17 mouse cellular contexts compared by ENCODE assay signal in genomic region chr2:6320153-6320552, GRCm38 (mm10).
"Had no signal": no experiment of that assay in that cellular context is flagged by ENCODE, and none has a peak within 500 bp of the region (broad histone marks: within the 10 kb centered on the region; RNA-seq: fewer than 3 reads in every experiment).

No protein-coding gene starts in this region.

- H3K27ac ChIP-seq: lung, embryonic 15.5 days; midbrain, embryonic 10.5 days; midbrain, embryonic 12.5 days; neural tube, embryonic 13.5 days; stomach, embryonic 15.5 days; stomach, postnatal 0 days had no signal

- H3K9me3 ChIP-seq: lung, embryonic 15.5 days; midbrain, embryonic 10.5 days; midbrain, embryonic 12.5 days; neural tube, embryonic 13.5 days; stomach, embryonic 15.5 days had no signal

- H3K27me3 ChIP-seq: lung, embryonic 15.5 days; midbrain, embryonic 12.5 days; stomach, embryonic 15.5 days had no signal

- H3K36me3 ChIP-seq: lung, embryonic 15.5 days; midbrain, embryonic 10.5 days; midbrain, embryonic 12.5 days; neural tube, embryonic 13.5 days; stomach, embryonic 15.5 days had no signal

- ATAC-seq: liver, postnatal 0 days; midbrain, embryonic 16.5 days had no signal

- DNase-seq: liver, postnatal 0 days; lung, adult 2 months; lung, postnatal 10 days; lung, postnatal 4 days; midbrain, embryonic 14.5 days; right cerebral cortex, postnatal 14 days; thymus, adult 2 months; thymus, postnatal 25 days; thymus, postnatal 4 days had no signal

- H3K4me2 ChIP-seq: lung, embryonic 15.5 days; midbrain, embryonic 12.5 days; neural tube, embryonic 13.5 days; stomach, embryonic 15.5 days had no signal

- H3K9ac ChIP-seq: liver, postnatal 0 days; lung, embryonic 15.5 days; midbrain, embryonic 12.5 days; neural tube, embryonic 13.5 days; stomach, embryonic 15.5 days had no signal

- H3K4me3 ChIP-seq: lung, embryonic 15.5 days; midbrain, embryonic 10.5 days; midbrain, embryonic 12.5 days; myocyte; neural tube, embryonic 13.5 days; stomach, embryonic 15.5 days had no signal
